Mouse (Mus musculus): ENCODE results near the gene Mxd3. TPM values are rescaled to one million over a fixed set of nuclear protein-coding genes. Genes with fewer than 3 reads are reported as not detected.
A peak's percentile ranks its signal among the peaks of the same experiment; 100 is the strongest.

The Mxd3 gene
- total and polyA plus RNA-seq, 3 experiments: 4.1 to 7.3 (median 6.9) TPM

GRCm38 (mm10) chr13:55300913-55301312 lies 28.7 kb downstream of the Mxd3 start:
- H3K79me2 ChIP-seq (replicated peaks; ENCODE audit: control insufficient read depth, extremely low read depth, insufficient read depth, poor library complexity, severe bottlenecking): no peaks in the 10 kb centered on the region
- no peaks in the 10 kb centered on the region for H3K9me3 ChIP-seq (replicated peaks; ENCODE audit: low read length)
- no peak overlapping the region for H3K4me3 ChIP-seq (replicated peaks in 1 of 3; ENCODE audit: low read depth in 2 of 3, low read length in 2 of 3, poor library complexity in 1 of 3)
- H3K4me1 ChIP-seq (ENCODE audit: control insufficient read depth in 1 of 2, insufficient read depth in 2 of 2): no peaks in the 10 kb centered on the region
- H3K27me3 ChIP-seq (replicated peaks): no peaks in the 10 kb centered on the region
- no peak overlapping the region for H3K4me2 ChIP-seq (ENCODE audit: insufficient read depth, low read depth, poor library complexity, severe bottlenecking)
- no peak for DNase-seq (ENCODE audit: extremely low read depth)
- H3K36me3 ChIP-seq (replicated peaks in 1 of 2; ENCODE audit: control insufficient read depth in 1 of 2, insufficient read depth in 1 of 2, low read length in 1 of 2): peaks cover 26 to 61% of the 10 kb centered on the region in 2 experiments
- TF ChIP-seq KAT2A (IDR thresholded peaks at IDR 0.05; ENCODE audit: insufficient replicate concordance, low read length) (no peak), TBP (conservative IDR thresholded peaks at IDR 0.05; ENCODE audit: low read depth, low read length) (no peak)
- no peak overlapping the region for H3K27ac ChIP-seq (ENCODE audit: insufficient read depth, low read depth)
- in situ Hi-C loops (cut with MboI; ENCODE audit: low pct_ligation_motif_present, low pct_unique_long_range_greater_than_20kb, low sequenced_read_pairs): no loop called here
- dilution Hi-C loops (cut with MboI; ENCODE audit: extremely low pct_ligation_motif_present, extremely low pct_unique_long_range_greater_than_20kb, low sequenced_read_pairs): no loop called here
- H3K9ac ChIP-seq (ENCODE audit: insufficient read depth, low read depth): no peak overlapping the region

DNA sequence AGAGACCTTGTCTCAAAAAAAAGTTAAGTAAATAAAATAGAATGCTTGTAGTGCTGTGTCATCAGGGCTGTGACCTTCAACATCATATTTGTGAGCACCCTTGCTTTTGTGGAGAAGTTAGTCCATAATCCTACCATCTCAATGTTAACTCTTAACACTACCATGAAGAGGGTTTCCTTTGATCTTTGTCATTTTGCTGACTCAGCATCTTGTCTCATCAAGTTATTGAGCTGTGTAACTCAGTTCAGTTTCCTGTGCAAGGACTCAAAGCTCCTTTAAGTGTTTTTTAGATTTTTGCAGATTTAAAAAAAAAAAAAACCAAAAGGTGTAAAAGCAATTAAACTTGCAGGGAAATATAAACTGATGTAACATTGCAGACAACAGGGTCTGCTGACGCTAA lies 32.9 kb downstream of the Mxd3 start:
- H3K27ac ChIP-seq (ENCODE audit: insufficient read depth, low read depth): no peak overlapping the region
- H3K9ac ChIP-seq (ENCODE audit: insufficient read depth, low read depth): no peak overlapping the region
- DNase-seq (ENCODE audit: extremely low read depth): no peak
- no peaks in the 10 kb centered on the region for H3K79me2 ChIP-seq (replicated peaks; ENCODE audit: control insufficient read depth, extremely low read depth, insufficient read depth, poor library complexity, severe bottlenecking)
- H3K4me1 ChIP-seq (ENCODE audit: control insufficient read depth in 1 of 2, insufficient read depth in 2 of 2): no peaks in the 10 kb centered on the region
- H3K27me3 ChIP-seq (replicated peaks): no peaks in the 10 kb centered on the region
- peaks cover 29 to 67% of the 10 kb centered on the region in 2 experiments for H3K36me3 ChIP-seq (replicated peaks in 1 of 2; ENCODE audit: control insufficient read depth in 1 of 2, insufficient read depth in 1 of 2, low read length in 1 of 2)
- no peak overlapping the region for H3K4me2 ChIP-seq (ENCODE audit: insufficient read depth, low read depth, poor library complexity, severe bottlenecking)
- no peak overlapping the region for H3K4me3 ChIP-seq (replicated peaks in 1 of 3; ENCODE audit: low read depth in 2 of 3, low read length in 2 of 3, poor library complexity in 1 of 3)
- peak; percentile 100 for TF ChIP-seq MAFK (IDR thresholded peaks at IDR 0.05; ENCODE audit: insufficient replicate concordance, low read length)
- TF ChIP-seq ZMIZ1 (IDR thresholded peaks at IDR 0.05; ENCODE audit: low read depth, low read length): no peak
- H3K9me3 ChIP-seq (replicated peaks; ENCODE audit: low read length): no peaks in the 10 kb centered on the region
- dilution Hi-C loops (cut with MboI; ENCODE audit: extremely low pct_ligation_motif_present, extremely low pct_unique_long_range_greater_than_20kb, low sequenced_read_pairs): no loop called here
- in situ Hi-C loops (cut with MboI; ENCODE audit: low pct_ligation_motif_present, low pct_unique_long_range_greater_than_20kb, low sequenced_read_pairs): no loop called here

GRCm38 (mm10) chr13:55288854-55289253 lies 40.8 kb downstream of the Mxd3 start:
- H3K36me3 ChIP-seq (replicated peaks in 1 of 2; ENCODE audit: control insufficient read depth in 1 of 2, insufficient read depth in 1 of 2, low read length in 1 of 2): peaks cover 21 to 50% of the 10 kb centered on the region in 2 experiments

More at GRCm38 (mm10) chr13:55288854-55289253, 40.8 kb downstream of the Mxd3 start:
- H3K4me2 ChIP-seq (ENCODE audit: insufficient read depth, low read depth, poor library complexity, severe bottlenecking): no peak overlapping the region
- peak; percentile 22 for DNase-seq (ENCODE audit: extremely low read depth)
- H3K79me2 ChIP-seq (replicated peaks; ENCODE audit: control insufficient read depth, extremely low read depth, insufficient read depth, poor library complexity, severe bottlenecking): no peaks in the 10 kb centered on the region
- H3K4me1 ChIP-seq (ENCODE audit: control insufficient read depth in 1 of 2, insufficient read depth in 2 of 2): no peaks in the 10 kb centered on the region
- no peak overlapping the region for H3K9ac ChIP-seq (ENCODE audit: insufficient read depth, low read depth)
- TF ChIP-seq NELFE (IDR thresholded peaks at IDR 0.05; ENCODE audit: low read depth, low read length) (no peak), USF1 (IDR thresholded peaks at IDR 0.05; ENCODE audit: low read depth, low read length) (no peak), UBTF (IDR thresholded peaks at IDR 0.05; ENCODE audit: low read depth, low read length) (no peak), ZNF384 (IDR thresholded peaks at IDR 0.05; ENCODE audit: low read depth, low read length) (peak; percentile 91), EP300 (IDR thresholded peaks at IDR 0.05; ENCODE audit: low read length) (no peak), POLR2AphosphoS2 (IDR thresholded peaks at IDR 0.05; ENCODE audit: low read depth, low read length) (no peak), SMC3 (IDR thresholded peaks at IDR 0.05; ENCODE audit: low read depth, low read length) (0 out of 2 replicates have a peak, but pooled peaks have one; percentile 6), CHD2 (IDR thresholded peaks at IDR 0.05; ENCODE audit: low read length) (no peak), RCOR1 (conservative IDR thresholded peaks at IDR 0.05; ENCODE audit: low read depth, low read length) (no peak), CTCF (conservative IDR thresholded peaks at IDR 0.05 in 1 of 2, IDR thresholded peaks at IDR 0.05 in 1 of 2; ENCODE audit: low read depth in 2 of 2, low read length in 2 of 2) (peak in 1 of 2 experiments; percentile 38; a peak in 2 of 4 replicates), PAX5 (IDR thresholded peaks at IDR 0.05; ENCODE audit: low read length) (no peak), GABPA (IDR thresholded peaks at IDR 0.05; ENCODE audit: insufficient replicate concordance, low read depth, low read length) (no peak)
- no peaks in the 10 kb centered on the region for H3K27me3 ChIP-seq (replicated peaks)
- H3K27ac ChIP-seq (ENCODE audit: insufficient read depth, low read depth): no peak overlapping the region
- in situ Hi-C loops (cut with MboI; ENCODE audit: low pct_ligation_motif_present, low pct_unique_long_range_greater_than_20kb, low sequenced_read_pairs) (no loop called here), dilution Hi-C loops (cut with MboI; ENCODE audit: extremely low pct_ligation_motif_present, extremely low pct_unique_long_range_greater_than_20kb, low sequenced_read_pairs) (no loop called here)
- H3K4me3 ChIP-seq (replicated peaks in 1 of 3; ENCODE audit: low read depth in 2 of 3, low read length in 2 of 3, poor library complexity in 1 of 3): no peak overlapping the region
- no peaks in the 10 kb centered on the region for H3K9me3 ChIP-seq (replicated peaks; ENCODE audit: low read length)
